Mouse (Mus musculus): ENCODE results near the gene Gm49510. TPM values are rescaled to one million over a fixed set of nuclear protein-coding genes. Genes with fewer than 3 reads are reported as not detected.

Gene Gm49510
- polyA plus RNA-seq, 1 experiment from 2014 or later, result 0.26 TPM

- Histone ChIP-seq H3K27me3 (no peaks in the 10 kb centered on the region), H3K27ac (replicated peaks) (peak overlapping the region; percentile 69), H3K9ac (peak overlapping the region; percentile 60), H3K4me1 (replicated peaks) (peaks cover 71% of the 10 kb centered on the region), H3K4me3 (replicated peaks) (peak overlapping the region; percentile 70), H3K4me2 (peak overlapping the region; percentile 89), H3K9me3 (replicated peaks) (no peaks in the 10 kb centered on the region), H3K36me3 (replicated peaks) (peaks cover 37% of the 10 kb centered on the region)
- 15% methylated on average over 18 of the region's 18 CpGs for whole genome bisulfite sequencing (ENCODE audit: insufficient replicate concordance)
- no peak for ATAC-seq (ENCODE audit: insufficient read depth)
These were observed 1.3 kb downstream of the Gm49510 start for GRCm38 (mm10) chr15:78900585-78901421.

GRCm38 (mm10) chr15:78901422-78901789 is 1.9 kb downstream of the Gm49510 start:
- WGBS (ENCODE audit: insufficient replicate concordance), result 65% methylated on average over 8 of the region's 8 CpGs
- no peak for ATAC-seq (ENCODE audit: insufficient read depth)
- Histone ChIP-seq H3K4me2 (peak overlapping the region; percentile 89), H3K9ac (no peak overlapping the region), H3K27me3 (no peaks in the 10 kb centered on the region), H3K4me3 (replicated peaks) (peak overlapping the region; percentile 70), H3K36me3 (replicated peaks) (peaks cover 43% of the 10 kb centered on the region), H3K4me1 (replicated peaks) (peaks cover 65% of the 10 kb centered on the region), H3K27ac (replicated peaks) (peak overlapping the region; percentile 69; the same call in 1 of the 2 replicates), H3K9me3 (replicated peaks) (no peaks in the 10 kb centered on the region)

GRCm38 (mm10) chr15:78903243-78903642 is 3.8 kb downstream of the Gm49510 start:
- Histone ChIP-seq H3K9ac (no peak overlapping the region), H3K4me2 (peak overlapping the region; percentile 47)
- ATAC-seq (ENCODE audit: insufficient read depth), result no peak

GRCm38 (mm10) chr15:78908399-78908798 is 8.9 kb downstream of the Gm49510 start:
- Histone ChIP-seq H3K27me3 (no peaks in the 10 kb centered on the region), H3K27ac (replicated peaks) (no peak overlapping the region)
- WGBS (ENCODE audit: insufficient replicate concordance), result 78% methylated on average over 7 of the region's 7 CpGs

More at GRCm38 (mm10) chr15:78903243-78903642, 3.8 kb downstream of the Gm49510 start:
- Histone ChIP-seq H3K9me3 (replicated peaks) (no peaks in the 10 kb centered on the region), H3K27me3 (no peaks in the 10 kb centered on the region), H3K4me1 (replicated peaks) (peaks cover 47% of the 10 kb centered on the region), H3K4me3 (replicated peaks) (no peak overlapping the region), H3K27ac (replicated peaks) (no peak overlapping the region), H3K36me3 (replicated peaks) (peaks cover 61% of the 10 kb centered on the region)
- WGBS (ENCODE audit: insufficient replicate concordance), result 7% methylated on average over 2 of the region's 2 CpGs

GRCm38 (mm10) chr15:78908982-78909381 is 9.5 kb downstream of the Gm49510 start:
- Histone ChIP-seq H3K9me3 (replicated peaks) (no peaks in the 10 kb centered on the region), H3K4me1 (replicated peaks) (peaks cover 25% of the 10 kb centered on the region), H3K9ac (no peak overlapping the region), H3K27me3 (0 out of 2 replicates have a peak, but pooled peaks cover 1% of the 10 kb centered on the region), H3K4me2 (no peak overlapping the region), H3K27ac (replicated peaks) (no peak overlapping the region), H3K36me3 (replicated peaks) (peaks cover 75% of the 10 kb centered on the region), H3K4me3 (replicated peaks) (no peak overlapping the region)
- 54% methylated on average over 8 of the region's 8 CpGs for WGBS (ENCODE audit: insufficient replicate concordance)
- no peak for ATAC-seq (ENCODE audit: insufficient read depth)

More at GRCm38 (mm10) chr15:78908399-78908798, 8.9 kb downstream of the Gm49510 start:
- Histone ChIP-seq H3K4me2 (no peak overlapping the region), H3K4me1 (replicated peaks) (peaks cover 23% of the 10 kb centered on the region), H3K9me3 (replicated peaks) (no peaks in the 10 kb centered on the region), H3K36me3 (replicated peaks) (peaks cover 81% of the 10 kb centered on the region), H3K9ac (no peak overlapping the region), H3K4me3 (replicated peaks) (no peak overlapping the region)
- no peak for ATAC-seq (ENCODE audit: insufficient read depth)

- Histone ChIP-seq H3K4me3 (replicated peaks) (no peak overlapping the region), H3K27ac (replicated peaks) (no peak overlapping the region), H3K36me3 (replicated peaks) (peaks cover 46% of the 10 kb centered on the region), H3K9ac (no peak overlapping the region), H3K4me1 (replicated peaks) (peaks cover 55% of the 10 kb centered on the region), H3K4me2 (no peak overlapping the region), H3K9me3 (replicated peaks) (no peaks in the 10 kb centered on the region), H3K27me3 (0 out of 2 replicates have a peak, but pooled peaks cover 6% of the 10 kb centered on the region)
- no peak for ATAC-seq (ENCODE audit: insufficient read depth)
- WGBS (ENCODE audit: insufficient replicate concordance), result 31% methylated on average over 9 of the region's 9 CpGs
These were observed 12.6 kb downstream of the Gm49510 start for GRCm38 (mm10) chr15:78912040-78912439.

- Histone ChIP-seq H3K9ac (peak within 1 kb of the TSS; percentile 69), H3K4me2 (peak within 1 kb of the TSS; percentile 100), H3K9me3 (replicated peaks) (no peaks in the 10 kb centered on the region), H3K4me3 (replicated peaks) (peak within 1 kb of the TSS; percentile 68), H3K4me1 (replicated peaks) (peaks cover 54% of the 10 kb centered on the region), H3K27ac (replicated peaks) (peak within 1 kb of the TSS; percentile 70), H3K27me3 (0 out of 2 replicates have a peak, but pooled peaks cover 6% of the 10 kb centered on the region), H3K36me3 (replicated peaks) (peaks cover 35% of the 10 kb centered on the region)
- WGBS (ENCODE audit: insufficient replicate concordance), result under 1% methylated on average over 51 of the region's 51 CpGs
- peak; percentile 88 for ATAC-seq (ENCODE audit: insufficient read depth)
These were observed 14.2 kb downstream of the Gm49510 start, which contains the start of gene Pdxp for GRCm38 (mm10) chr15:78913632-78914090. Pdxp (plus strand) TSS chr15:78913919.

GRCm38 (mm10) chr15:78914091-78914822 is 14.8 kb downstream of the Gm49510 start:
- ATAC-seq (ENCODE audit: insufficient read depth), result peak; percentile 61
- peaks cover 52% of the 10 kb centered on the region for H3K4me1 ChIP-seq (replicated peaks)
- peak overlapping the region; percentile 100 for H3K4me2 ChIP-seq
- H3K9me3 ChIP-seq (replicated peaks), result no peaks in the 10 kb centered on the region
- WGBS (ENCODE audit: insufficient replicate concordance), result under 1% methylated on average over 87 of the region's 87 CpGs
- H3K27me3 ChIP-seq, result 0 out of 2 replicates have a peak, but pooled peaks cover 6% of the 10 kb centered on the region
- peak overlapping the region; percentile 68 for H3K4me3 ChIP-seq (replicated peaks)
- H3K27ac ChIP-seq (replicated peaks), result peak overlapping the region; percentile 70
- peaks cover 34% of the 10 kb centered on the region for H3K36me3 ChIP-seq (replicated peaks)
- peak overlapping the region; percentile 69 for H3K9ac ChIP-seq

GRCm38 (mm10) chr15:78914823-78915659 is 15.6 kb downstream of the Gm49510 start:
- peaks cover 26% of the 10 kb centered on the region for H3K36me3 ChIP-seq (replicated peaks)
- peaks cover 53% of the 10 kb centered on the region for H3K4me1 ChIP-seq (replicated peaks)
- H3K4me2 ChIP-seq, result peak overlapping the region; percentile 100
- no peak for ATAC-seq (ENCODE audit: insufficient read depth)
- peak overlapping the region; percentile 68 for H3K4me3 ChIP-seq (replicated peaks)
- 0 out of 2 replicates have a peak, but pooled peaks cover 6% of the 10 kb centered on the region for H3K27me3 ChIP-seq
- no peak overlapping the region; the same call in 1 of the 2 replicates for H3K27ac ChIP-seq (replicated peaks)
- peak overlapping the region; percentile 69 for H3K9ac ChIP-seq
- H3K9me3 ChIP-seq (replicated peaks), result no peaks in the 10 kb centered on the region
- 37% methylated on average over 8 of the region's 8 CpGs for WGBS (ENCODE audit: insufficient replicate concordance)

GRCm38 (mm10) chr15:78915660-78916017 is 16.2 kb downstream of the Gm49510 start:
- peak overlapping the region; percentile 100 for H3K4me2 ChIP-seq
- H3K4me1 ChIP-seq (replicated peaks), result peaks cover 59% of the 10 kb centered on the region
- H3K36me3 ChIP-seq (replicated peaks), result peaks cover 20% of the 10 kb centered on the region
- peak overlapping the region; percentile 68 for H3K4me3 ChIP-seq (replicated peaks)
- no peak for ATAC-seq (ENCODE audit: insufficient read depth)
- WGBS (ENCODE audit: insufficient replicate concordance), result 6% methylated on average over 8 of the region's 8 CpGs
- H3K9me3 ChIP-seq (replicated peaks), result no peaks in the 10 kb centered on the region
- H3K9ac ChIP-seq, result no peak overlapping the region
- no peak overlapping the region; the same call in 1 of the 2 replicates for H3K27ac ChIP-seq (replicated peaks)
- H3K27me3 ChIP-seq, result 0 out of 2 replicates have a peak, but pooled peaks cover 6% of the 10 kb centered on the region

Measured in liver, embryonic 15.5 days (tissue).